Mouse (Mus musculus) bone marrow macrophage, adult 2 months (primary cell): ENCODE results near the gene Sec13.

ENCODE experiments used
- CTCF ChIP-seq: IDR thresholded peaks from 2 replicates; pipeline ENCODE4 v1.5.1; 2012; ENCODE audit warnings: low read depth, mild to moderate bottlenecking, low read length, moderate library complexity
- POLR2A ChIP-seq: IDR thresholded peaks from 2 replicates; pipeline ENCODE4 v1.6.1; 2012; ENCODE audit warnings: mild to moderate bottlenecking, low read depth, low read length, borderline replicate concordance

DNA sequence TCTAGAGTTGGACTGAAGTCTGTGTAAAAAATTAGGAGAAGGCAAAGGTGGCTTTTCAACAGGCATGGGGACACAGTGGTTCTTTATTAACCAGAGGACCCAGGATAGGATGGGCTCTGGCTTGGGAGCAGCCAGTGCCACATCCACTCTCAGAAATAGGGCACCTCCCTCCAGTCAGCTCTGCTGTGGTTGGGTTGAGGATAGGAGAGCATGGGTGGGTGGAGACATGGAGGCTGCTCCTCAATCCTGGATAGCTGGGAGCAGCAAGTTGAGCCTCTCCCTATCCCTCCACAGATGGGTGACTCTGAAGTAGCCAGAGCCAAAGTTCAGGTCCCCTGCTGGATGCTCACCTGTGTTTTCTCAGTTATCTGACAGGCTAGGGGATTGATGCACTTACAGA lies 4.6 kb upstream of the Sec13 start:
- no peak for TF ChIP-seq CTCF
- no peak for TF ChIP-seq POLR2A
